Mouse (Mus musculus): Measurements from ENCODE around the gene 1700018B08Rik.

Gene 1700018B08Rik

DNA sequence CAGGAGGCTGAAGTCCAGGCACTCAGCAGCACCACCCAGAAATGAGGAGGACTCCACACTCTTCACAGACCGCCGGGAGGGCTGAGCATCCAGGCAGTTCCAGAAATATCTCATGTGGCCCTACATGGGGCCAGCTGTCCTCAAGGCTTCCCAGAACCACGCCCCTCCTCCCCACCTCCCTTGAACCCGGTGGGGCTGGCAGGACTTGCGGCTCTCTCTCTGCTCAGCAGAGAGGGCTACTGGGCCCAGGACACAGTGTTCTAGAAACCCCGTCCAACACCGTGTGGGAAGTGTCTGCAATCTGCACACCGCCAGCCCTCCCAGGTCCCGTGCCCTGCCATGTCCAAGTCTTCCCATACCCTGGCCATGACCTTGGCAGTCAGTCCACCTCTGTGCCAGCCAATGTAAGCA is 18.8 kb upstream of the 1700018B08Rik start:
- in situ Hi-C loops (cut with MseI, MboI) = no loop called here

DNA sequence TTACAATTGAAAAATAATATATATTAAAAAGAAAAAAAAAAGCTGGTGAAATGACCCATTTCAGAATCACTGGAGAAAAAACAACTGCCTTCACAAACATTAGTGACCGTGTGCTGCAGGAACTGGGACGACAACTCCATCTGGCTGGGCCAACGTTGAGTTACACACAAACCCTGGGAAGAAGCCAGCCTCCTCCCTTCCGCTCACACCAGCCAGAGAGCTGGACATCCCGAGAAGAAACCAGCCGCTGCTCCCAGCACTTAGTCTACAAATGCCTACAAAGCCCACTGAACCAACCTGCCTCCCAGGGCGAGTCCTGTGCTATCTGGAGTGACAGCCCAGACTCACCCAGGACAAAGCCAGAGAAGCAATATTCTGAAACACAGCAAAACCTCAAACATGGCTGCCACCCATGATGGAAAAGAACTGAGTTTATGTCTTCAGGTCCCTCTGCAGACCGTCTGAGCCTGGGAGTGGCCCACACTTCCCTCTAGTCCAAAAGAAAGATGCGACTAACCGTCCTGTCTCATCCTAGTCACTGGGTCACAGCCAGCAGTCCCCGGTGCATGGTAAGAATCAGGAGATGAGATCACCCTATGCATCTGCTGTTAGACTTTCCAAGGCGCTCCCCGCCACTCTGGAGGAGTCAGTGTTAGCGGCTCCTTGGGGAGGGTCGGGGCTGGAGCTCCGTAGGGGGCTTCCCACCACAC is 17.7 kb upstream of the 1700018B08Rik start:
- in situ Hi-C loops (cut with MseI, MboI) = no loop called here

DNA sequence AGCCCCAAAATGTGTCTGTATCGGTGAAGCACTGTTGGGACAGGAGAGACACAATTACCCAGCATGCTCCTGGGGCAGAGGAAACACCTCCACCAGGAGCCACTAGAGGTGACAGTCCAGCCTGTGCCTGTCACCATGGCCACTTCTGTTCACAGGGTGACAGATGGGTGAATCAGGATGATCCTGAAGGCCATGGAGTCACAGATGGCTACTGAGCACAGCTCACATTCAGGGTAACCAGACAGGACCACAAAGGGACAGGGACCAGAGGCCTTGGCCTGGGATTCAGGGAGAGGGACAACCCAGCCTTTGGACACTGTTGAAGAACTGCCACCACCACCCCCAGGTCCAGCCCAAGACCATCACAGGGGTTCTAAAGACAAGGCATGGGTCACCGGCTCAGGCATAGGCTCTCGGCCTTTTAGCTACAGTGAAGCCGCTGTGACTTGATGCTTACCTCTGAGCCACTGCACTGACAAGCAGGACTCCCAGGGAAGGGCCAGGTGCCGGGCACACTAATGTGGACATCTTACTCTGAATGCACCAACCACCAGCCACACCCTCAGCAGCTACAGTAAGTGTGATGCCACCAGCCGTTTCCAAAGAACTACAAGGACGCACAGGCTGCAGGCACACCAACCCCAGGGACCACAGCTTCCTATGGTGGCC is 16.4 kb upstream of the 1700018B08Rik start:
- in situ Hi-C loops (cut with MseI, MboI) = no loop called here

GRCm38 (mm10) chr8:121559801-121560200 is 15.7 kb upstream of the 1700018B08Rik start:
- in situ Hi-C loops (cut with MseI, MboI) = no loop called here

DNA sequence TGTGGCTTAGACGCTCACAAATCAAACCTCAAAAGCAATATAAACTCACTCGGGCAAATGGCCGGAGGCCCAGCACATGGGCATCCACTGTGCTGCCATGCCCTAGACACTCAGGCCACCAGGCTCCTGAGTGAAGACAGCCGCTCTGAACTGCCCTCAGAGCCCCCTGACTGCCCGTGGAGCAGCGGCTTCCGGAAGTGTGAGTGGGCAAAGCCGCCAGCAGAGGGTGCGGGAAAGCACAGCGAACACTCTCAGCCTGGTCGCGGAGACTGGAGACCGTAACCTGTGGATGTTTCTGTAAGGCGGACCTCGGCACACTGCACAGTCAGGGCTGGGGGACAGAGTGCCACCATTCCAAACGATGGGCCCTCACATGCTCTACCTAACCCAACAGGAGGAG is 14.4 kb upstream of the 1700018B08Rik start:
- in situ Hi-C loops (cut with MseI, MboI) = no loop called here

DNA sequence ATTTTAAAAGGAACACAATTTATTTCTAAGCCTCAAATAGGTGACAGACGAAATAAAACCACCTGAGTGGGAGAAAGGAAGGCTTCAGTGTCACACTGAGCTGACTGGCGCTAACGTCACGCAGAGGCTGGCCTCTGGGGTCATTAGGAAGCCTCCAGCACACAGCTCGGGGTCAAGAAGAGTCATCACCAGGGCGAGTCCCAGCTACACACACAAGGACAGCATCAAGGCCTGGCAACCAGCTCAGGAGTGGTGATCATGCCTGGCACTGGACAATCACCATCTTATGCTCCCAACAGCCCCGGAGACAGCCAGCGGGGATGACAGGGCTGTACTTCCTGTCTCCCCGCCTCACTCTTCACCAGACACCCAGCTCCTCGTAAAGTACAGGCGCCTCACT is 13.6 kb upstream of the 1700018B08Rik start:
- in situ Hi-C loops (cut with MseI, MboI) = no loop called here

GRCm38 (mm10) chr8:121553831-121554475 is 9.8 kb upstream of the 1700018B08Rik start:
- in situ Hi-C loops (cut with MseI, MboI) = no loop called here

- in situ Hi-C loops (cut with MseI, MboI) = no loop called here
Measured at GRCm38 (mm10) chr8:121552506-121552905, 8.4 kb upstream of the 1700018B08Rik start.

- in situ Hi-C loops (cut with MseI, MboI) = no loop called here
Measured at GRCm38 (mm10) chr8:121551065-121551985, 7.2 kb upstream of the 1700018B08Rik start.

DNA sequence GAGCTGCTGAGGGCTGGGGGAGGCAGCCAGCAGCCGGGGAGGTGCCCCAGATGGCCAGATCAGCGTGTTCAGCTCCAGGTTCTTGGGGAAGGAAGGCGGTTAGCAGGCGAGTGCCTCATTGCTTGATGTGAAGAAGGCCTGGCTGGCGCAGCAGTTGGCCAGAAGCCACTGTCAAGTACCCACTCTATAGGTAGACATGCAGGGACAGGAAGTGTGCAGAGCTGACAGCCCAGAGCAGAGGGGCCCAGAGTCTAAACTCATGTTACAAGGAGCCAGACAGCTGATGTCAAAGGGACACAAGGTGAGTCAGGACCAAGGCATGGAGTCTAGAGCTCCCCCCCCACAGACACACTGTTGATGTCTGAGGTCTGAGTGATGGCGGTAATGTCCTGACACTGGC is 5.9 kb upstream of the 1700018B08Rik start:
- in situ Hi-C loops (cut with MseI, MboI) = no loop called here

DNA sequence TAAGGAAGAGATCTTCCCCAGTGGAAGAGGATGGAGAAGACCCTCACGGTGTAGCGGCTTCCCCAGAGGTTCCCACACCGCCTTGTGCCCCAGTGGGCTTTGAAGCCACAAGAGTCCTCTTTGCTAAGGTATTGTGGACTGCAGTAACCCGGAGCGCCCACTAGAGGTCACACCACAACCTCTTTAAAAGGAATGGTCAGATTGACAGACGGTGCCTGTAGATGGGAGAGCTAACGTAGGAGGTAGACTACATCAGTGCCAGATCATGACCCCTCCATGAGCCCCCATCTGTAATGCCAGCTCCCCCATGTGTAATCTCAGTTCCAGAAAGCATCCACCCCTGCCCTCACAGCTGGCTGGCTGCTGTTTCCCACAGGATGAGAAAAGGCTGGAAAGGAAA is 3.0 kb upstream of the 1700018B08Rik start:
- in situ Hi-C loops (cut with MseI, MboI) = loop anchor here (5.0 to 10.0 kb wide), 2 partner anchors 48 to 50 kb away; partner anchors contain the start of gene Map1lc3b (in 1 of the 2)

DNA sequence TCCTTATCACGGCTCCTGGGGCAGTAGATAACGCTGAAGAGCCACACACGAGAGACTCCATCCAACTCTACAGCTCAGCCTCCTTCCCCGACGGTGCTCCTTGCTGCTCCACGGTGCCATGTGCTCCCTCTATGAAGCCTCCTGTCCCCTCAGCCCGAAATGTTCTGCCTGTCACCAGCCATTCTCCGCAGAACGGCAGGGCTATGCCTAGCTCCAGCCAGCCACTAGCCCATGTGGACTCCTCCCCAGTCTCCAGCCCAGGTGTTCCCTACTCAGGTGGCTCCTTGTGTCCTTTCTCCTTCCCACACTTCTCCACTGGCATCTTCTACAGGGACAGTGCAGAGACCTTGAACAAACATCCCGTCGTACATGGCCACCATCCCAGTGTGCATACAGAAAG is 816 bp upstream of the 1700018B08Rik start:
- in situ Hi-C loops (cut with MseI, MboI) = loop anchor here (5.0 to 10.0 kb wide), 2 partner anchors 50 to 52 kb away; partner anchors contain the start of gene Map1lc3b (in 1 of the 2)

DNA sequence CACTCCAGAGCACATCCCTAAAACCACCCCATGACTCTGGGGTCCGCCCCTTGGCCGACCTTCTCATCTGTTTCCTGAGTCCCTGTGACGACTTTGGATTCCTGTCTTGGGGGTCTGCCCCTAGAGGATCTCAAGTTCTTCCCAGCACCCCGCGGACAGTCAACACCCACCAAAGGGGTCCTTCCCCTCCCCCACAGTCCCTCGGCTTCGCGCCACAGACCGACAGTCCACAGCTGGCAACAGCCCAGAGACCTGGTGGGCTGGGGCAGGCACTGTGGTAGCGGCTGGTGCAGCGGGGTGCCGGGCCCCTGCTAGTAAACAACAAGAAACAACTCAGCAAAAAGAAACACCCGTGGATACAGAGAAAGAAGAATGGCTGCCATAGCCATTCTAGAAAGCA is 1.2 kb downstream of the 1700018B08Rik start:
- in situ Hi-C loops (cut with MseI, MboI) = loop anchor here in 1 of 2 experiments (10.0 kb wide), 1 partner anchor 52 kb away; the partner anchor contains the start of gene Map1lc3b

- in situ Hi-C loops (cut with MseI, MboI) = loop anchor here in 1 of 2 experiments (10.0 kb wide), 1 partner anchor 53 kb away; the partner anchor contains the start of gene Map1lc3b
Measured at GRCm38 (mm10) chr8:121541862-121542261, 2.3 kb downstream of the 1700018B08Rik start.

- in situ Hi-C loops (cut with MseI, MboI) = no loop called here
Measured at GRCm38 (mm10) chr8:121532381-121532780, 11.7 kb downstream of the 1700018B08Rik start.

- in situ Hi-C loops (cut with MseI, MboI) = no loop called here
Measured at GRCm38 (mm10) chr8:121530639-121531038, 13.5 kb downstream of the 1700018B08Rik start.

- in situ Hi-C loops (cut with MseI, MboI) = no loop called here
Measured at GRCm38 (mm10) chr8:121528790-121529189, 15.3 kb downstream of the 1700018B08Rik start.

DNA sequence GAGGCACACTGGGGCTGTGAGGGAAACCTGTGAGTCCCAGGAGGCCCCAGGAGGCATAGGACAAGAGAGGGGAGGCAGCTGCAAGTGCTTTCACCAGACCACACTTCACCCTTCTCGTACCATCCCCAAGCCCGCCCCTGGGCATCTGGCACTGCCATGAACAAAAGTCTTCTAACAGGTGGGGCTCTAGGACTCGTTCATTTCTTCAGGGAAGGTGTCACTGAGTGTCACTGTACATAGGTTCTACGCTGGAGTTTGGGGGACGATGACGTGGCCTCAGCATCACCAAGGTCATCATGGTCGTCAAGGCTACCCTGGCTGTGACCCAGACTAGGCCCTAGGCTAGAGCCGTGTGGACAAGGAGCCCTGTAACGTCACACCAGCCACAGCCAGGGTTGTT is 16.4 kb downstream of the 1700018B08Rik start:
- in situ Hi-C loops (cut with MseI, MboI) = no loop called here

DNA sequence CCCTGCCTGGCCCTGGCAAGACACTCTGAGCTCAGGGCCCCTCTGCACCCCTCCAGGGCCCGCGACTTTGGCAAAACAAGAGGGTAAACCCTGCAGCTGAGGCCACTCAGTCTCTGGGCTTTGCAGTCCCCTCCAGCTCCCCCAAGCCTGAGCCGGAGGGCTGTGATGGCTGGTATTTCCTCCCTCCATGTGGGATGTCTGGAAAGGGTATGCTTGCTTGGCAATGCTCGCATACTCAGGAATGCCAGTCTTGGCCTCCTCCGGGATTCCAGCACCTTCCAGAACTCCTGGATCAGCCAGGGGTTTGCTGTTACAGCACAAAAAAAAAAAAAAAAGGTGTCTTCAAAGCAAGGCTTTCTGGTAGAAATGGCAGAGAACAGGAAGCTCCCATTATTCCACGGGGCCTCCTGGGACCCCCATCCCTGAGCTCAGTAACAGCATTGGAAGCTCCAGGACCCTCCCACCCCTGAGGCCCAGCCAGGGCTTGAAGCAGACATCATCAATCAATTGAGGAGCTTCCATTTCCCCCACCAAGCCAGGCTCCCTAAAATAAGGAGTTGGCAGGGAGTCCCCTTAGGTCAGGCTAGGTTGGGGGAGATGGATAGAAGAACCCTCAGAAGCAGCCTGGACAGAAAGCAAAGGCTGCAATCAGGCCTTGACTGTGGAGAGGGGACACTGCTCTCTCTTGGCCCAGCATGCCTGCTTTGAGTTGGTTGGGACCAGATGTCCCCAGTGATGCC is 17.1 kb downstream of the 1700018B08Rik start:
- in situ Hi-C loops (cut with MseI, MboI) = no loop called here

- in situ Hi-C loops (cut with MseI, MboI) = no loop called here
Measured at GRCm38 (mm10) chr8:121525111-121525818, 18.9 kb downstream of the 1700018B08Rik start.
